Mouse (Mus musculus) midbrain, embryonic 13.5 days (tissue): Measurements from ENCODE around the gene Sept3. TPM values are rescaled to one million over a fixed set of nuclear protein-coding genes. Genes with fewer than 3 reads are reported as not detected.

Experiments
- ATAC-seq: fragments of 200-750 bp; cut with Nextera tagmentation; 2 replicates; pipeline ENCODE4 v1.8.0; 2017; ENCODE audit warnings: mild to moderate bottlenecking, moderate TSS enrichment, moderate library complexity
- H3K27ac ChIP-seq: fragments of 300-500 bp; sonication (generic); 2 replicates; pipeline ENCODE4 v1.5.1; 2015; ENCODE audit warnings: inconsistent platforms, mild to moderate bottlenecking, moderate library complexity
- H3K27me3 ChIP-seq: fragments of 300-500 bp; sonication (generic); 2 replicates; pipeline ENCODE4 v1.6.1; 2015; ENCODE audit warnings: mild to moderate bottlenecking, inconsistent platforms
- H3K36me3 ChIP-seq: fragments of 300-500 bp; sonication (generic); 2 replicates; pipeline ENCODE4 v1.6.1; 2015; ENCODE audit warnings: mild to moderate bottlenecking, inconsistent platforms
- H3K4me1 ChIP-seq: fragments of 300-500 bp; sonication (generic); replicated peaks from 2 replicates; pipeline ENCODE4 v1.6.1; 2015; ENCODE audit warnings: inconsistent platforms
- H3K4me2 ChIP-seq: fragments of 300-500 bp; sonication (generic); replicated peaks from 2 replicates; pipeline ENCODE4 v1.6.1; 2015; ENCODE audit warnings: moderate library complexity, mild to moderate bottlenecking, inconsistent platforms
- H3K4me3 ChIP-seq: fragments of 300-500 bp; sonication (generic); replicated peaks from 2 replicates; pipeline ENCODE4 v1.5.1; 2015; ENCODE audit warnings: mild to moderate bottlenecking, inconsistent platforms
- H3K9ac ChIP-seq: fragments of 300-500 bp; sonication (generic); replicated peaks from 2 replicates; pipeline ENCODE4 v1.6.1; 2015; ENCODE audit warnings: mild to moderate bottlenecking, inconsistent platforms
- H3K9me3 ChIP-seq: fragments of 300-500 bp; sonication (generic); 2 replicates; pipeline ENCODE4 v1.6.1; 2016; ENCODE audit warnings: mild to moderate bottlenecking, inconsistent platforms
- WGBS: fragments of 180-500 bp; shearing (Covaris S2); methylation state at CpG from one replicate; pipeline ENCODE4 v1.1.7; 2015; 5-methylcytosine and 5-hydroxymethylcytosine counted together
- polyA plus RNA-seq: library from polyadenylated mRNA; unstranded; fragments of >200 nt; fragmentation: Nextera tagmentation; extraction: Ambion mirVana; gene quantifications from 2 replicates; pipeline ENCODE4 v1.2.1, GENCODE M21; 2015

Gene Sept3
- polyA plus RNA-seq, 1 experiment from 2014 or later = 349 TPM

DNA sequence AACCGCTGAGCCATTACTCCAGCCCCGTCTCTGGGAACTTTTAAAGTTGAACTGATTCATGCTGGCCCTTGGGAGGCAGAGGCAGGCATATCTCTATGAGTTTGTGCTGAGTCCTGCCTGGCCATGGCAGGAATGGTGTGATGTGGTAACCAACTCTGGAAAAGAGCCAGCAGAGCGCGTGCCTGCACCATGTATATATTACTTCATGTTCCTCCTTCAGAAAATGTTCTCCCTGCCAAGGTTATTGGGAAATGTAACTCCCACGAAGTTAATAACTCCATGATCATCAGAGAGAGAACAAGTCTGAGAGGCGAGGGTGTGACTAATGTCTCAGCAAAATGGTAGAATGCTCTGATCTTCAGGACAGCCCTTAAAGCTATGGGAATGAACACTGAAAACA is 43.1 kb downstream of the Sept3 start:
- Histone ChIP-seq H3K4me1 (no peaks in the 10 kb centered on the region), H3K4me3 (no peak overlapping the region), H3K9me3 (no peaks in the 10 kb centered on the region), H3K36me3 (no peaks in the 10 kb centered on the region), H3K9ac (no peak overlapping the region), H3K27ac (no peak overlapping the region), H3K27me3 (no peaks in the 10 kb centered on the region), H3K4me2 (no peak overlapping the region)
- WGBS = 90% methylated on average over 6 of the region's 6 CpGs
- ATAC-seq = no peak

DNA sequence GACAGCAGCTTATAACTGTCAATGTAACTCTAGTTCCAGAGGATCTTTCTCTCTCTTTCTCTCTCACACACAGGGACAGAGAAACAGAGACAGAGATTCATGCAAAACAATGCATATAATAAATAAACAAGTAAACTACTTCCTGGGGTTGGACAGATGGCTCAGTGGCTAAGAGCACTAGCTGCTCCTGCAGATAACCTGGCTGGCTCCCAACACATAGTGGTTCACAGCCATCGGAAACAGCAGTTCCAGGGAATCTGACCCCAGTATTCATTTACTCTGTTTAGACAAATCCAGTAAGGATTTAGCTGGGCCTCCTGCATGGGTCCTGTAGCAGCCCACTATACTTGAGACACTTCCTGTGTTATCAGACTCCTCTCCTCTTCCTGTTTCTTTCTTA is 44.9 kb downstream of the Sept3 start:
- H3K4me2 ChIP-seq = no peak overlapping the region
- H3K4me3 ChIP-seq = no peak overlapping the region
- ATAC-seq = no peak
- no peaks in the 10 kb centered on the region for H3K27me3 ChIP-seq
- 91% methylated on average over 1 of the region's 1 CpGs for WGBS
- H3K36me3 ChIP-seq = no peaks in the 10 kb centered on the region
- no peak overlapping the region for H3K9ac ChIP-seq
- H3K27ac ChIP-seq = no peak overlapping the region
- H3K4me1 ChIP-seq = no peaks in the 10 kb centered on the region
- H3K9me3 ChIP-seq = no peaks in the 10 kb centered on the region

DNA sequence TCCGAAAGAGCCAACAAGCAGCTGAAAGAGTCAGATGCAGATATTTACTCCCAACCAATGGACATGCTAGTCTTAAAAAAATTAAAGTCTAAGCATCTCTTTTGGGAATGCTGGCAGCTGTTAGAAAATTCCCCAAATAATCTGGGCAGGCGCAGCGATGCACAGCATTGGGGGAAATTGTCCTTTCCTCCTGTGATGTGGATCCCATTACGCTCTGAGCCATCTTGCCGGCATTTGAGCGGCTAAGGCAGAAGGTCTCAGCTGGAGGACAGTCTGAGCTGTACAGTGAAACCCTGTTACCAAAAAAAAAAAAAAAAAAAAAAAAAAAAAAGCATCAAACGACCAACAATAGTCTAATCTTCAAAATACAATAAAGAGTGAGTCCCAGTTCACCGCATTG is 47.5 kb downstream of the Sept3 start:
- no peak for ATAC-seq
- no peak overlapping the region for H3K9ac ChIP-seq
- 74% methylated on average over 8 of the region's 8 CpGs for WGBS
- H3K36me3 ChIP-seq = no peaks in the 10 kb centered on the region
- H3K27me3 ChIP-seq = no peaks in the 10 kb centered on the region
- no peak overlapping the region for H3K4me3 ChIP-seq
- no peak overlapping the region for H3K27ac ChIP-seq
- no peaks in the 10 kb centered on the region for H3K9me3 ChIP-seq
- no peak overlapping the region for H3K4me2 ChIP-seq
- no peaks in the 10 kb centered on the region for H3K4me1 ChIP-seq

DNA sequence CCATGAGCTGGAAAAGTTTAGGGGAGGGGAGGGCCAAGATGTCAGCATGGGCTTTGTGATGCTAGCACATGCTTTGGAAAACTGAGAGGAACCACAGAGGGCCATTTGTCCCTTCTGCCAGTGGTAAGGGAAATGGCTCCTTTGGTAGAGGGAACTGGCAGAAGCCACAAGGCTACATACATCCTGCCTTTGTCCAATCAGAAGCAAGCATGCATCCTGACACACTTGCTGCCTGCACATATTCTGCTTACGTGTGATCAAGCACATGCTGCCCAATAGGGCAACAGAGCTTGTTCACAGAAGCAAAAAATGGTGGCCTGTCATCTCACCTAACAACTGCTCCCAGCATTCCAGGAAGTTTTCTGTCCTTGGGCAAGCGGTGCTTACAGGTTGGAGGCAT is 50.7 kb downstream of the Sept3 start:
- Histone ChIP-seq H3K9me3 (no peaks in the 10 kb centered on the region), H3K36me3 (peaks cover 7% of the 10 kb centered on the region), H3K9ac (no peak overlapping the region), H3K27ac (no peak overlapping the region), H3K27me3 (no peaks in the 10 kb centered on the region), H3K4me2 (no peak overlapping the region), H3K4me1 (no peaks in the 10 kb centered on the region), H3K4me3 (no peak overlapping the region)
- WGBS = 84% methylated on average over 2 of the region's 2 CpGs
- no peak for ATAC-seq

DNA sequence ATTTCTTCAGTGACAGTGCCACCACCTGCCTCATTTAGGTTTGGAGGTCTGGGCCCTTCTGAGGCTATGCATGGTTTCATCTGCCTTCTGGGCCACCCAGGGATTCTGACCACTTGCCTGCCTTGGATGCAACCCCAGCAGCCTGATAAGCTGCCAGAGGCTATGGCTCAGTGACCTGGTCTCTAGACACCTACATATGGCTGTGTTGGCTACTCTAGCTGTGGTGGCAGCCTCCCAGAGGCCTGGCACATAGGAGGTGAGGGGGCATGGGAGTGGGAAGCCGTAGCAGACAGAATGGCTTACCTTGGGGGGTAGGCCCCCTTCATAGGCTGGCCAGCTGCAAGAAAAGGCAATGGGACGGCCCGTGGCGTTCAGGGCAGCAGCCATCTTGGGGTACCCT is 60.5 kb downstream of the Sept3 start:
- no peak overlapping the region for H3K4me3 ChIP-seq
- H3K27me3 ChIP-seq = peaks cover 7% of the 10 kb centered on the region
- H3K4me1 ChIP-seq = peaks cover 24% of the 10 kb centered on the region
- H3K4me2 ChIP-seq = no peak overlapping the region
- ATAC-seq = no peak
- H3K36me3 ChIP-seq = peaks cover 21% of the 10 kb centered on the region
- WGBS = 98% methylated on average over 4 of the region's 4 CpGs
- H3K9me3 ChIP-seq = no peaks in the 10 kb centered on the region
- H3K27ac ChIP-seq = no peak overlapping the region
- H3K9ac ChIP-seq = no peak overlapping the region

DNA sequence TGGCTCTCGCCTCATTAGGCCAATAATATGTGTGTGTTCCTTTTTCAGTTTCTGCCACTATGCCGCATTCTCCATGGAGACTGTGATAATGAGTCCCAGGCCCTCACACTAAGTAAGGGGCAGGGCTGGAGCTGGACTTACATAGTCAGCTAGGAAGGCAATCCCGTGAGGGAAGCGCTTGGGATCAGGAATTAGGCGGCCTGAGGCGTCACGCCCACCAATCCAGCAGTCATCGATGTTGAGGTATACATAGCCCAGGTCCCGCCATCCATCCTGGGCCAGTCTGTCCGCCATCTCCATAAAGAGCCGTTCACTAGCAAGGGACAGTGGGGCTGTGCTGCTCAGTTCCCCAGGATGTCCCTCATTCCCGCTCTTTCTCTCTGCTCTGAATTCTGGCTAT is 61.9 kb downstream of the Sept3 start:
- 79% methylated on average over 12 of the region's 12 CpGs for WGBS
- Histone ChIP-seq H3K4me1 (peaks cover 29% of the 10 kb centered on the region), H3K9ac (0 out of 2 replicates have a peak overlapping the region, but pooled peaks have one; percentile 6), H3K4me2 (no peak overlapping the region), H3K27me3 (peaks cover 18% of the 10 kb centered on the region), H3K9me3 (no peaks in the 10 kb centered on the region), H3K4me3 (no peak overlapping the region), H3K27ac (no peak overlapping the region), H3K36me3 (peaks cover 18% of the 10 kb centered on the region)
- ATAC-seq = no peak

DNA sequence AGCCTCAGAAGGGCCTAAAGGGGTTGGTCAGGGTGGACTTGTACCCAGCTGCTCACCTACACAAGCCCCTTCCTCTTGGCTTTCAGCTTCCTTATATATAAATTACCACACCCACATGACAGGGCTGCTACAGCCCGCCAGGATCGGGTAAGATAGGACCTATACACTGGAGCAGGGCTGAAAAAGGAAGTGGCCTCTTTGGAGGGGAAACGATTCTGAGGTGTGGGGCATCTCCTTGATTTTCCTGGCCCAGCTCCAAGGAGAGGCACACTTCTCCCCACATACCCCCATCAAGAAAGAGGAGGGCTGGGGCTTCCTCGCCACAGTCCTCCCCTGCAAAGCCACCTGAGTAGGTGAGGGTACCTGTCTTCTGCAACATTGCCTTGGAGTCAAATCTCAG is 63.2 kb downstream of the Sept3 start:
- H3K27me3 ChIP-seq = peaks cover 24% of the 10 kb centered on the region
- H3K4me2 ChIP-seq = peak overlapping the region; percentile 66
- peaks cover 29% of the 10 kb centered on the region for H3K4me1 ChIP-seq
- WGBS = 58% methylated on average over 4 of the region's 4 CpGs
- H3K9ac ChIP-seq = peak overlapping the region; percentile 67
- H3K36me3 ChIP-seq = peaks cover 18% of the 10 kb centered on the region
- H3K9me3 ChIP-seq = no peaks in the 10 kb centered on the region
- ATAC-seq = no peak
- peak overlapping the region; percentile 54 for H3K4me3 ChIP-seq
- H3K27ac ChIP-seq = 0 out of 2 replicates have a peak overlapping the region, but pooled peaks have one; percentile 5

DNA sequence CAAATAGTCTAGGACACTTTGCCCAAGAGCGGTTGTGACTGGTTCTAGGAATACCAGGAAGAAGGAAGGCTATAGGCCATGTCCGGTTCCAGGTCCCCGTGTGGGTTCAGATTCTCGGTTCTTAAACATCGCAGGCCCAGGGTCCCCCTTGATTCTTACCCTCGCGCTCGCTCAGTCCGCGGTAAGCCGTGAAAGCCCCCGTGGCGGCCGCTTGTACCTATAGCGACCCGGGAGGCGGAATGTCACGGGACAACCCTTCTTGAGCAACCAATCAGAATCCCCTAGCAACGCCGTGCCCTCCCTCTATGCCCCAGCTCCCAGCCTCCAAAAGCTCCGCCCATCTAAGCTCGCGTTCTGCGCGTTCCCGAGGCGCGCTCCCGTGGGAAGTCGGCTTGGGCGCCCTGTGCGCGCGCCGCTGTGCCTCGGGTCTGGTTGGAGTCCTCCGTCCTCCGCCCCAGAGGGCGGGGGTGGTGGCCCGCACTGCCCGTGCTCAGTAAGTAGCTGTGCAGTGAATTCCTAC is 64.0 kb downstream of the Sept3 start, which contains the start of the genes Naga, Pheta2 and Smdt1:
Gene Naga, minus strand, starts transcription at position 333 of the 520 bp plus-strand sequence.
Gene Pheta2, plus strand, starts transcription at position 350 of the 520 bp plus-strand sequence.
Gene Smdt1, plus strand, starts transcription at position 367 of the 520 bp plus-strand sequence.
- peak within 1 kb of the TSS; percentile 54 for H3K4me3 ChIP-seq
- H3K36me3 ChIP-seq = peaks cover 18% of the 10 kb centered on the region
- H3K4me1 ChIP-seq = peaks cover 29% of the 10 kb centered on the region
- peaks cover 24% of the 10 kb centered on the region for H3K27me3 ChIP-seq
- peak; percentile 84 for ATAC-seq
- H3K4me2 ChIP-seq = peak within 1 kb of the TSS; percentile 66
- under 1% methylated on average over 41 of the region's 41 CpGs for WGBS
- H3K27ac ChIP-seq = 0 out of 2 replicates have a peak within 1 kb of the TSS, but pooled peaks have one; percentile 5
- peak within 1 kb of the TSS; percentile 67 for H3K9ac ChIP-seq
- H3K9me3 ChIP-seq = no peaks in the 10 kb centered on the region

DNA sequence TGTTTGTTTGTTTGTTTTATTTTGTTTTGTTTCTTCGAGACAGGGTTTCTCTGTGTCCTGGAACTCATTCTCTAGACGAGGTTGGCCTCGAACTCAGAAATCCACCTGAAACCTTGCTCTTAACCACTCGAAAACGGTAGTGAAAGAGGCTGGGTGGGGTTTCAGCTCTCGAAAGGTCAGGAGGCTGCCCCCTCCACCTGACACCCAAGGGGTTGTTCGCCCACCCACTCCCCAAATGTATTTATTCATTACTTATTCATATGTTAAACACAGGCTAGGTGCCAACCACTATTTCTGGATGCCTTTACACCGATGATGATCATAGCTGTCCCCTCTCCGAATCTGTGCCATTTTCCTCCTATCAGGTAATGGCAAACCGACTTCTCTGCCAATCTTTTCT is 64.5 kb downstream of the Sept3 start:
- 64% methylated on average over 10 of the region's 10 CpGs for WGBS
- Histone ChIP-seq H3K4me3 (peak overlapping the region; percentile 54), H3K27ac (no peak overlapping the region), H3K36me3 (peaks cover 16% of the 10 kb centered on the region), H3K9me3 (no peaks in the 10 kb centered on the region), H3K4me1 (peaks cover 29% of the 10 kb centered on the region), H3K9ac (peak overlapping the region; percentile 67), H3K27me3 (peaks cover 24% of the 10 kb centered on the region), H3K4me2 (peak overlapping the region; percentile 66)
- no peak for ATAC-seq

DNA sequence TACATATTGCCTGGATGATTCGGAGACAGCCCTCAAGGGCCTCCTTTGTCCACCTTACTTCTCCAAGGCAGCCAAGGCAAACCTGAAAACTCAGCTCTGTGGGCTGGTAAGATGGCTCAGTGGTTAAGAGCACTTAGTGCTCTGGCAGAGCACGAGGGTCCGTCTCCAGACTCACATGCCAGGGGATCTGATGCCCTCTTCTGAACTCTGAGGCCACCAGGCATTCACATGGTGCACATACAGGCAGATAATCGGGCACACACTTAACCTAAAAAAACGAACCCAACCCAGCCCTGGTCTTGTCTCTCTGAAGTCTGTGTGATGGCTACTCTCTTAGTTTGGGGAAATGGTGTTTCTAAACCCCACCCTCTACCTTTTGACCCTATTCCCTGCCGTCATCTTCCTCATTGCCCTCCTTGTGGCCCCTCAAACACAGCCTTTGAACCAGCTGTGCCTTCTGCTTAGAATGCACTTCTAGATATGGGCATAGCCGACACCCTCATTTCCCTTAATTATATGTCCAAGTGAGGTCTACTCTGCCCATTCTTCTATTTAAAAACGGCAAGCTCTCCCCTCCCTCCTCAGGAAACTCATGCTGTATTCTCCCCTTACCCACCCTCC is 65.1 kb downstream of the Sept3 start:
- H3K36me3 ChIP-seq = peaks cover 10% of the 10 kb centered on the region
- no peaks in the 10 kb centered on the region for H3K9me3 ChIP-seq
- no peak for ATAC-seq
- H3K4me1 ChIP-seq = peaks cover 29% of the 10 kb centered on the region
- H3K4me2 ChIP-seq = no peak overlapping the region
- H3K4me3 ChIP-seq = no peak overlapping the region
- H3K27me3 ChIP-seq = peaks cover 24% of the 10 kb centered on the region
- no peak overlapping the region for H3K27ac ChIP-seq
- H3K9ac ChIP-seq = no peak overlapping the region
- 80% methylated on average over 8 of the region's 8 CpGs for WGBS

DNA sequence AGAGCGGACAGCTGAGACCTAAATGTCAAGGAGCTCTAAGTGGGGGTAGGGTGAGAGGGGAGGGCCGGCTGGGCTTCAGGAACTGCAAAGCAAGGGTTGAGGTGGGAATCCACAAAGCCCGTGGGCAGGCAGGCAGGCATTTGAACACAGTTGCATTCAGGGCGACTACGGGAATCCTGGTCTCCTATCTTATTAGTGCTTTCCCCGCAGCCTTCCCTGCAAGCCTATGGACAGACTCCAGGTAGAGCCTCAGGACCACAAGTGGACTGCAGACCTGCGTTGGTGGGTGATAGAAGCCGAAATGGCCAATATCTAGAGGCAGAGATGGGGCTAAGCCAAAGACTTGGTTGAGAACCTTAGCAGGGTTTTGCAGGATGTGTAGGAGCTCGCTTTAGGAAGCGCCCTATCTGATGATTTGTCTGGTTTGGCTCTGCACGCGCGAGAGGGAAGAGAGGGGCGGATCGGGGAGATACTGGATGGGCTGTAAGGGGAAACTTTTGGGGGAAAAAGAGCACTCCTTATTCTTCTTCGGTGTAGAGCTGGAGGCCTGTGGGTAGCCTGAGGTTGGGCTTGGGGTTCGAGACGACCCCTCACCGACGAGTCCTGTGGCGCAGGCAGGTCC is 65.8 kb downstream of the Sept3 start:
- peaks cover 2% of the 10 kb centered on the region for H3K36me3 ChIP-seq
- WGBS = 39% methylated on average over 21 of the region's 21 CpGs
- H3K27me3 ChIP-seq = peaks cover 24% of the 10 kb centered on the region
- H3K4me2 ChIP-seq = peak overlapping the region; percentile 53
- peak overlapping the region; percentile 59 for H3K9ac ChIP-seq
- no peaks in the 10 kb centered on the region for H3K9me3 ChIP-seq
- H3K4me3 ChIP-seq = peak overlapping the region; percentile 29
- H3K27ac ChIP-seq = no peak overlapping the region
- peaks cover 29% of the 10 kb centered on the region for H3K4me1 ChIP-seq
- ATAC-seq = no peak

DNA sequence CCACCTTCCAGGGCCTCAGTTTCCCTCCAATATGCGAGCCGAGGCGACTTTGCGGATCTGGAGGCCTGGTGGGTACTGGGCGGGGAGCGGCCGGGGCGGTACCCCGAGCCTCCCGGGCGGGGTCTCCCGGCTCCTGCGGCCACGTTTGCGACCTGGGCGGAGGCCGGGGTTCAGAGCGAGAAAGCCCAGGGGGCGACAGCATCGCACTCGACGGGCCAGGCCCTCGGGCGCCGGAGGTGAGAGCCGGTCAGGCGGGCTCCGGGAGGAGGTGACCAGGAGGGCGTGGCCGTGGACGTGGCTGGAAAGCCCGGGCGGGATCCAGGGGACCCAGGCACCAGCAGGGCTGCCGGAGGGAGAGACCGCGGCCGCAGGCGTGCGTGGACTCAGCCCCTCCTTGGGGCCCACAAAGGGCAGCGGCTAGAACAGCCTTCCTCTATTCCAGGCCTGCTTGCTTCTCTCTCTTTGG is 66.4 kb downstream of the Sept3 start:
- WGBS = 3% methylated on average over 40 of the region's 40 CpGs
- no peak for ATAC-seq

More for the DNA sequence above, 66.4 kb downstream of the Sept3 start:
- Histone ChIP-seq H3K27ac (no peak overlapping the region), H3K4me3 (peak overlapping the region; percentile 29), H3K36me3 (no peaks in the 10 kb centered on the region), H3K4me2 (peak overlapping the region; percentile 53), H3K9ac (peak overlapping the region; percentile 59), H3K4me1 (peaks cover 29% of the 10 kb centered on the region), H3K9me3 (no peaks in the 10 kb centered on the region), H3K27me3 (peaks cover 24% of the 10 kb centered on the region)
